Mouse (Mus musculus): Measurements from ENCODE around the gene Nmur1.
A peak's percentile ranks its signal among the peaks of the same experiment; 100 is the strongest.

GRCm38 (mm10) chr1:86471504-86471961, 45.5 kb upstream of the Nmur1 start:
- TF ChIP-seq CTCF (IDR thresholded peaks at IDR 0.05; ENCODE audit: low read depth) (peak; percentile 55), EP300 (IDR thresholded peaks at IDR 0.05; ENCODE audit: low read depth) (0 out of 2 replicates have a peak, but pooled peaks have one; percentile 8)
